Mouse (Mus musculus): ENCODE data around the gene Tnpo1.
"Not testable (repeated sequence)": the region's sequence is repeated elsewhere in the genome, so short reads cannot be mapped to it uniquely, and the experiment has no call there.

Gene Tnpo1

GRCm38 (mm10) chr13:98883774-98884173, 42.4 kb downstream of the Tnpo1 start:
- DNase-seq = no peak

GRCm38 (mm10) chr13:98881991-98882390, 44.2 kb downstream of the Tnpo1 start:
- DNase-seq = no peak

- no peak for DNase-seq
Observed at GRCm38 (mm10) chr13:98880336-98880735, 45.8 kb downstream of the Tnpo1 start.

DNA sequence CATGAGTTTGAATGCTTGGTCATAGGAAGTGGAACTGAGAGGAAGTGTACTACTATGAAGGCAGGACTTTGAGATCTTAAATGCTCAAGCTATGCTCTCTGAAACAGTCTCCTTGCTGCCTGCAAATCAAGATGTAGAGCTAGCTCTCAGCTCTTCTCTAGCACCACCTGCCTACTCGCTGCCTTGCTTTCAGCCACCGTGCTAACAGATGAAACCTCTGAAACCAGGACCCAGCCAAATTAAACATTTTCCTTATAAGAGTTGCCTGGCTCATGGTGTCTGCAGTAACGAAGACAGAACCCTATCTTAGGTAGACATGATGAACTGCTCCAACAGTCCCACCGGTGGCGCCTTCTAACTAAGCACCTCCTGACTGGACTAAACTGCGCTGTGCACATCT, 46.8 kb downstream of the Tnpo1 start:
- no peak for DNase-seq

DNA sequence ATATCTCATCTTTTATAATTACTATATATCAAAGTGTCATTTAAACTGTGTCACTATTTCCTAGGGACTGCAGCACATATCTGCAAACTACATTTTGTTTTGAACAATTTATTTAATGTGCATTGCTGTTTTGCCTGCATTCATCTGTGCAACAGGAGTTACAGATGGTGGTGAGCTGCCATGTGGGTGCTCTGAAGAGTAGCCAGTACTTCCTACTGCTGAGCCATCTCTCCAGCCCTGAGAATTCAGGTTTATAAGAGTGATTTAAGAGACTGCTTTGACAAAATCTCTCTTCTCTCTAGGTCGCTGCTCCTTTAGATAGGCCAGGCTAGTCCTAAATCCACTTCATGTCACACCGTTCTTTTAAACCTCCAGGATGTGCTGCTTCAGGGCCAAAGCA, 49.0 kb downstream of the Tnpo1 start:
- no peak for DNase-seq

DNA sequence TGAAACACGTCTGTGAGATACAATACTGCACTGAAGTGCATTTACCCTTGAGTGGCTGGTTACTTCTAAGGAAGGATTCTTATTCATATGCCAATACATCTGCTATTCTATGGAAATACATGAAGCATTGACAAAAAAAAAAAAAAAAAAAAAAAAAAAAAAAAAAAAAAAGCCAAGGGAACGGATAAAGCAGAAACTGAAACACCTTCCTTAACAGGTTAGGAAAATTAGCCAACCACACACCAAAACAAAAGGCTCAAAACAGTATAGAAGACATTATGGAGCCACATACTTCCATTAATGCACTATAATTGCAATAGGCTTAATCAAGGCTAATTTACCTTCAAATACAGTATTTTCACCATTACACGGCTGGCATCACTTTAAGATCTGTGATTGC, 51.5 kb downstream of the Tnpo1 start:
- DNase-seq = no peak

GRCm38 (mm10) chr13:98872273-98872847, 53.8 kb downstream of the Tnpo1 start:
- no peak for DNase-seq

GRCm38 (mm10) chr13:98871263-98871662, 54.9 kb downstream of the Tnpo1 start:
- no peak for DNase-seq

GRCm38 (mm10) chr13:98868236-98868923, 57.8 kb downstream of the Tnpo1 start:
- no peak for DNase-seq

DNA sequence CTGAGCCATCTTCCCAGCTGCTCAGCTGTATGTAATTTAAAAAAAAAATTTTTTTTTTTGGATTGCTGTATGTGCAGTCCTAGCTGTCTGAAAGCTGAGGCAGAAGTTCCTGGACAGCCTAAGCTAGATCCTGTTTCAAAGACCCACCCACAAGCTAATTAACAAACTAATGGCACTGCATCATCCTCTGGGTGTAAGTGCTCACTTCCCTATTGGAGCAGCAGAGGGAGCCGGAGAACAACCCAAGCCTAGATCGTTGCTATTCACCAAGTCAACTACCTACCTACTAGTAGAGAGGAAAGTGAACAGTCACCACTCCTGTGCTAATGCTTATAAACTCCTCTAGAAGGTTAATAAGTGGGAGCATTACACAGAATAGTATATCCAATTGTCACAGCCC, 58.4 kb downstream of the Tnpo1 start:
- peak; percentile 51 to 65 for DNase-seq

DNA sequence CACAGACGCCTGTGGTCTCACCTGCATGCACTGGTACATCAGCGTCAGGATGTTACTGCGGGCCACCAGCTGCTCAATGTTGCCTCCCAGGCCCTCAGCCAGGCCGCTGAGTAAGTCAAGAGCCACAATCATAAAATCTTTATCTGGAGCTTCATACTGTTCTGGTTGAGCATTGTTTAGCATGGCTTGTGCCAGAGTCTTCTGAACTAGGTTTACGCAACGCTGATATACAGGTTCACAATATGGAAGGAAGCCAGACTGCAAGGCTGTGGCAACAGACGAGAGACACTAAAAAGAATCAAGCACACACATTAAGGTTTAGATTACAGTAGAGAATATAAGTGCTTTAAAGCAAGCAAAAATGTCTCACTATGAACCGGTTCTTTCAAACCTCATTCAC, 70.9 kb downstream of the Tnpo1 start:
- no peak for DNase-seq

GRCm38 (mm10) chr13:98845794-98846193, 80.4 kb downstream of the Tnpo1 start:
- no peak for DNase-seq

- peak in 1 of 2 experiments; percentile 5 for DNase-seq
Observed at GRCm38 (mm10) chr13:98836423-98837088, 89.6 kb downstream of the Tnpo1 start.

DNA sequence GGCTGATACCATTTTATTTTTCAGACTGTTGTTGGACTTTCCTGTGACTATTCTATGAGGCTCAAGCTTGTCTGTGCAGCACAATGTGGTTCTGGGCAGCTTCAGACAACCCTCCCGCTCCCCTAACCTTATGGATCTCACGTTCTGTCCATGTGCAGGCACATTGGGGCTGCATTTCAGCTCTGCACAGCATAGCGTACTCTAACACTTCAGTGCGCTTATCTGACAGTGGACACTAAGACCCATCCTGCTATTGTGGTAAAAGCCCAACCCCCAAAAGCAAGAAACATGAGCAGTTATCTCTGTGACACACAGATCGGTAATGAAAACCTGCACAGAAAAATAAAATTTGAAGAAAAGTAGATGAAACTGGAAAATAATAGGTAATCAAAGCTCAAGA, 90.4 kb downstream of the Tnpo1 start:
- DNase-seq = no peak

GRCm38 (mm10) chr13:98834723-98835122, 91.5 kb downstream of the Tnpo1 start:
- DNase-seq = no peak

- no peak for DNase-seq
Observed at GRCm38 (mm10) chr13:98834199-98834598, 92.0 kb downstream of the Tnpo1 start.

DNA sequence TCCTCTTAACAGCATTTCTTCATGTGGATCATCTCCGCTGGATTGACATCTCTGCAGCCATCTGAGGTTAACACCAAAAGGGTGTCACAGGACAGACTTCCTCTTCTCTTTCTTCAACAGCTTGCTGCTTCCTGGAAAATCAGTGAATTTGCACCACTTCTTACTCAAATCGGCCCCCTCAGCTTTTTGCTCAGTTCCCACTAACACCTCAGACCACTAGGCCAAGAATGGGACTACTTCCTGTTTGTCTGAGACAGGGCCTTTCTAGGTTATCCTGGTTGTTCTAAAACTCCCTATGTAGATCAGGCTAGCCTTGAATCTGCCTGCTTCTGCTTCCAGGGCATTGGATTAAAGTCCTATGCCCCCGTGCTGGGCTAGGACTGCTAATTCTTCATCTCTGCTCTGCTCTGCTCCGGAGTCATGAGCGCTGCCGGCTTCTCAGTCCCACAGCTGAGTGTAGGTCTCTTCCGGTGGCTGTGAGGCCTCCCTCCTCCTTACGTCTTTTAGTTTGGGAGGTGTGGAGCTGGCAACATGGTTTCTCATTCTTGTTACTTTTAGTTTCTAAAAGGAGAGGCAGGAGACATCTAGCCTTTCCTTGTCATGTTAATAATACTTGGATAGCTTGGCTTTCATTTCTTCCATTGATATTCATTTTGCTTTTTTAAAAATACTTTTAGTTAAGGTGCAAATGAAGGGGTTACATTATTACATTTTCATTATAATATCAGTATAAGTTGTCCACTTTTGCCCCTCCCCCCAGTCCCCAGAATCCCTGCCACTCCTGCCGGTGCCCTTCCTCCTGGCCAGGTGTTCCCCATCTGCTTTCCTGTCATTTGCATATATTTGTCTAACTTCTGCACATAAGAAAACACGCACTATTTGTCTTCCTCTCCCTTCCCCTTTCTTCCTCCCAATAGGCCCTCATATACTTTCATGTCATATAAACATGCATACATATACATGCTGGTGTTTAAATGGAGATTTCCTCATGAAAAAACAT, 93.4 kb downstream of the Tnpo1 start:
- peak; percentile 17 to 21 for DNase-seq

DNA sequence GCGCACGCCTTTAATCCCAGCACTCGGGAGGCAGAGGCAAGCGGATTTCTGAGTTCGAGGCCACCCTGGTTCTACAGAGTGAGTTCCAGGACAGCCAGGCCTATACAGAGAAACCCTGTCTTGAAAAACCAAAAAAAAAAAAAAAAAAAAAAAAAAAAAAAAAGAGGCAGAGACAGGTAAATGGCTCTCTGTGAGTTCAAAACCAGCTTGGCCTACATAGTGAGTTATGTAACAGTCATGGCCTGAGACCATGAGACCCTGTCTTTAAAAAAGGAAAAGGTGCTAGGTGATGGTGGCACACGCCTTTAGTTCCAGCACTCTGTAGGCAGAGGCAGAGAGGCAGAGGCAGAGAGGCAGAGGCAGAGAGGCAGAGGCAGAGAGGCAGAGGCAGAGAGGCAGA, 97.2 kb downstream of the Tnpo1 start:
- not testable (repeated sequence) for DNase-seq

- no peak for DNase-seq
Observed at GRCm38 (mm10) chr13:98825574-98825973, 100.6 kb downstream of the Tnpo1 start.

DNA sequence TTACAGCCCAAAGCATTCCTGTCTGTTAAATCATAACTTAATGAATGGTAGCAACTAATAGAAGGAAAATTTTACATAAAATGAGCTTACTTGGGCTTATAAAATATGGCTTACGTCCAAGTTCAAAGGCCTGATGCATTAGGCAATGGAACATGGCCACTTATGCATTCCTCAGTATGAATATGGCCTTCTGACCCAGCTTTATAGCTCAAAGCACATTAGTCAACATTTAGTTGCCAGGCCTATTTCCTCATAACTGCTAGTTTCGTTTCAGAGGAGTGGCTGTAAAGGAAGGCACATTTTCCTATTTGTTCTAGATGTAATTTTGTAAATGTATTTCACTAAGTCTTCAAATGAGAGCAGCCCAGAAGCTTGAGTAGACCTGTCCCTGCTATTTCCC, 107.1 kb downstream of the Tnpo1 start:
- DNase-seq = no peak

- DNase-seq = no peak
Observed at GRCm38 (mm10) chr13:98818205-98818604, 108.0 kb downstream of the Tnpo1 start.

- no peak for DNase-seq
Observed at GRCm38 (mm10) chr13:98817766-98818165, 108.4 kb downstream of the Tnpo1 start.
